Mouse (Mus musculus) thymus, postnatal 4 days (tissue): ENCODE results near the gene Wnt4.
A peak's percentile ranks its signal among the peaks of the same experiment; 100 is the strongest.

ENCODE experiments used
- DNase-seq: peaks from one replicate; pipeline ENCODE4 v3.0.0; 2021

Gene Wnt4

DNA sequence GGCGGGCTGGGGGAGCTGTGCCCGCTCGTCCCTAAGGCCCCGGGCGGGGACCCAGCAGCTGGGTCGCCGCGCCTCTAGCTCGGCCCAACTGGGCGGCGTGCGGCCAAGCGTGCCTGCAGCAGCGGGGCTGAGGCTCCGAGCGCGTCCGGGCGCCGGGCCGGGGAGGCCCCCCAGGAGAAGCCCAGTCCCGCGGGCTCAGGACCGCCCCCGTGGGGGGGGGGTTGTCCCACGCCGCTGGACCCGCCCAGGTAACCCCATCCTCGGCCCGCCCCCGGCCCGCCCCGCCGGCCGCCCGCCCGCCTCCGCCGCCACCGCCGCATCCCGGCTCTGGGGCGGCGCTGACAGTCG is at the start of gene Wnt4:
Gene Wnt4 (plus strand): TSS at position 324 of the 348 bp plus-strand sequence.
- no peak for DNase-seq

GRCm38 (mm10) chr4:137228566-137229115 is 48.6 kb upstream of the Wnt4 start:
- no peak for DNase-seq

- no peak for DNase-seq
Measured at GRCm38 (mm10) chr4:137231494-137232470, 45.5 kb upstream of the Wnt4 start.

DNA sequence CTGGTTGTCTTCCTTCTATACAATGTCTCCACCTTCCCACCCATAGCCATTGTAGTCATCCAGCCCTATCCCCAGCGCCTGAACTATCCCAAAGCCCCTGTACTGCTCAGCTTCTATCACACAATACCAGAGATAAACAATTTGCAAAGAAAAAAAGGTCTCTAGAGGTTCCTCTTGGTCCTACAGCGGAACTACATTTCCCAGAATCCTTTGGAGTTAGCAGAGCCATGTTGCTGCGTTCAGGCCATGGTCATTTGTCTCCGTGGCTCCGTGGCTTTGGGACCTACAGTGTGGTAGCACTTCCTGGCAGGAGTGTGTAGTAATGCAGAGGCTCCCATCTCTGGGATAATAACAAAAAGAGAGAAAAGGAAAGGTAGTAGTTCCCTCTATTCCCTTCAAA is 43.7 kb upstream of the Wnt4 start:
- no peak for DNase-seq

DNA sequence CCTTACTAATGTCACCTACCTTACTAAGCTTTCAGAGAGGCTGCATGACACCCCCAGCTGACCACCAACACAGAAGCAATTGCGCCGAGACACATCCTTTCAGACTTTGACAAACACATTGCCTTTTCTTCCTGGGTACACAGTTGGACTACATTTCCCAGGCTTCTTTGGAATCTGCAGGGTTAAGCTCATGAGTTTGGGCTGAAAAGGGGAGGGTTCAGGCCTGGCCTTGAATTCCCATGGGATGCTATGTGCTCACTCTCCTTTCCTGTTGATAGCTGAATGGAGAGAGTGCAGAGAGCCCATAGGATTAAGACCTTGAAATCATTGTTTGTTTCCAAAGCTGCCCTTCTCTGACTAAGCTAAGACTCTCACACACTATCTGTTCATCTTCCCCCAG is 42.8 kb upstream of the Wnt4 start:
- DNase-seq, result no peak

- no peak for DNase-seq
Measured at GRCm38 (mm10) chr4:137235368-137235767, 41.9 kb upstream of the Wnt4 start.

GRCm38 (mm10) chr4:137244883-137245282 is 32.4 kb upstream of the Wnt4 start:
- no peak for DNase-seq

GRCm38 (mm10) chr4:137250333-137250732 is 27.0 kb upstream of the Wnt4 start:
- no peak for DNase-seq

GRCm38 (mm10) chr4:137250849-137251248 is 26.4 kb upstream of the Wnt4 start:
- DNase-seq, result no peak

- no peak for DNase-seq
Measured at GRCm38 (mm10) chr4:137253601-137254000, 23.7 kb upstream of the Wnt4 start.

DNA sequence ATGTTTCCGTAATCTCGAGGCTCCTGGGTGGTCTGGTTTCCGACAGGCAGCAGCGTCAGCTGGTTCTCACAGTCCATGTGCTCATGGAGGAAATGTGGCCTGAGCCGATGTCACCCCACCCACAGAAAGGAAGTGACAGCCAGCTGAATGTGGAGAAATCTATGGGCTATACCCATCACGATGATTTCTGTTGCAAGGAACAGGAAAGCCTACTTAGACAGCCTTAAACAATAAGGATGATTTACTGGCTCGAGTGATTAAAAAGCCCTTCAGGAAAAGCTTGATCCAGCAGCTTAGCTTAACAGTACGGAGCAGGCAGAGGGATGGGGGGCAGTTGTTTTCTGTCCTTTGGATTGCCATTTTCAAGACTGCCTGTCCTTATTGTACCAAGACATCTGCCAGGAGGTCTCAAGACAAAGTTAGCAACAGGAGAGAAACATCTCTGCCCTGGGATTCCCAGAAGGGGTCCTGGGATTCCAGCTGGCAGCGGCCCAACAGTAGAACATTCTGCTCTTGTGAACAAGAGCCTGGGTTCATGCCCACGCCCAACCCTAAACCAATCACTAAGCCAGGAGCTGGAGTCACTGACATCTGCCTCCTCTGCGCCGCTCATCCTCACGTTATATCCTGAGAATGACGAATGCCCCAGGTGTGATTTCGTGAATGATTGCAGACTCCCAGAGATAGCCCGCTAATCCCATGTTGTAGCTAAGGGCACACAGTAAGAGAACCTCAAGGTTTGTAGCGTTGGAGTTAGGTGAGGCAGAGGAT is 22.9 kb upstream of the Wnt4 start:
- no peak for DNase-seq

- no peak for DNase-seq
Measured at GRCm38 (mm10) chr4:137255568-137255967, 21.7 kb upstream of the Wnt4 start.

- no peak for DNase-seq
Measured at GRCm38 (mm10) chr4:137261826-137262225, 15.5 kb upstream of the Wnt4 start.

GRCm38 (mm10) chr4:137264066-137264465 is 13.2 kb upstream of the Wnt4 start:
- peak; percentile 60 for DNase-seq

- no peak for DNase-seq
Measured at GRCm38 (mm10) chr4:137265116-137265515, 12.2 kb upstream of the Wnt4 start.

DNA sequence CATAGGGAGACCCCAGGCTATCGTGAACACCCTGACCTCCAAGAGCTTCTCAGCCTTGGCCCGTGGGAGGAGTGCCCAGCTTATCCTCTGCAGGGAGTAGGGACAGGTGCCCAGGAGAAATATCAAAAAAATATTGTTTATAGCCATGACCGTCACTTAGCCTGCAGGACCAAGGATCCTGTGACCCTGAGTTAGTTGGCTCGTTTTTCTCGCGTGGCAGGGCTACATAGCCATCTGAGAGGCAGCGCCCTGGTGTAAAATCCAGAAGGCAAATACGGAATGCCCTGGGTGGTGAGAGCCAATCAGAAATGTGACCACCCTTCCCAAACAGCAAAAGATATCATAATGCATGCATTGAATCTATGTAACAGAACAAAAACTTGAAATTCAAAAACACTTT is 8.7 kb upstream of the Wnt4 start:
- DNase-seq, result no peak

DNA sequence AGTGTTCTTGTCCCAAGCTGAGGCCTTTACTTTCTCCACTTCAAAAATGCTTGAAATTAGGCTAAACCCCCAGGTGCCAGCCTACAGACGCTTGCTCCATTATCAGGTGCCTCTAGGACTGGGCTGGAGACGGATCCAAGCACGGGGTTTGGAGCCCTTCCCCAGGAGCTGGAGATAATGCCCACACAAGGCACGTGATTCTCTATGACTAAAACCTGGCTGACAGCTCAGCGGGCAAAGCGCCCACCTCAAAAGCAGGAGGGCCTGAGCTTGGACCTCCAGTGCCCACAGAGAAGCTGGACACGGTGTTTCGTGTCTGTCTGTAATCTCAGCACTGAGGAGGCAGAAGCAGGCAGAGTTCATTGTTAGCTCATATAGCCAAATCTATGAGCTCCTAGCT is 5.4 kb upstream of the Wnt4 start:
- DNase-seq, result no peak

GRCm38 (mm10) chr4:137274304-137274703 is 3.0 kb upstream of the Wnt4 start:
- DNase-seq, result no peak

DNA sequence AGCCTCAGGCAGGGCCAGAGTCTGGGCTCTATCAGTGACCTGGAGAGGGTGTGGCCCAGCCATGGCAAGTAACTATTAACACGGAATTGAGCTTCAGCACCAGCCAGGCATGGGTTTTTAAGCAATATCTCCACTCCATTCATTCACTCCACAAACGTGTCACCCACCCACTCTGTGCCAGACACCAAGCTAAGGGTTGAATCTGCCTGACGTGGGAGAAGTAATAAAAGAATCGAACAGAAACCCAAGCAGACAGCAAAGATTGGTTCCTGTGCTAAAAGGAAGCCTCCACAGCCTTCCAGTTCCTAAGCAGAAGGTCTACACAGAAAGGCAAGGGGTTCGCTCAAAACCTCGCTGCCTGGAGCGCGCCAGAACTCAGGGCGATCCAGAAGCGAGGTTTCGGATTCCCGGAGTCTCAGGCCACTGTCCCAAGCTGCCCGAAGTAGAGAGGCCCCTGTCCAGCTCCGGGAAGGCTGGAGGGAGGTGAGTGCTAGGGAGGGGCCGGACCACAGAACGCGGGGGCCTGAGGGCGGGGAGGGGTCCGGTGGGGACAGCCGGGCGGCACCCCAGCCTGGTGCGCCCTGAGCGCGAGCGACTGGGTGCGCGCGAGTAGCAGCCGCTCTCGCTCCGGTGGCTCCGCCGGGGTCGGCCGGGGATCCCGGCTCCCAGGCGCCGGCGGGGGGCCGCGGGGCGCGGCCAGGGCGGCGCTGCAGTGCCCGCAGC is 685 bp upstream of the Wnt4 start:
- DNase-seq, result peak; percentile 30

GRCm38 (mm10) chr4:137277600-137278143 is 383 bp downstream of the Wnt4 start:
- DNase-seq, result no peak

GRCm38 (mm10) chr4:137278144-137279040 is 1.1 kb downstream of the Wnt4 start:
- DNase-seq, result no peak

DNA sequence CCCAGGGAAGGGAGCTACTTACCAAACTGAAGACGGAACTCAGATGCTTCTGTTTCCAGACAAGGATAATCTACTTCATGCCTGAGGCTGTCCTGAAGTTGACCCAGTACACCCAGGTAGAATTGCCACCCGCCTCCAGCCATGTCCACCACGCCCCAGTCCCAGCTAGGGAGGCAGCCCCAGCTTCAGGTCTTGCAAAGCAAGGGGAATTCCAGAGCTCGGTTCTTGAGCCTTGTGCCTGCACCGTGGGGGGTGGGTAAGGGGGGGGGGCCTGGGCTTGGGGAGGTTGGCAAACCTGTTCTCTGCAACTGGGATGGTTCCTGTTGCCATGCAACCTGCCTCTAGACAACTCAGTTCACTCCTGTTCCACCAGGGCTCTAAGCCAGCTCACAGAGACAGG is 2.1 kb downstream of the Wnt4 start:
- DNase-seq, result no peak
